Mouse (Mus musculus) hindbrain, embryonic 10.5 days (tissue): ENCODE measurements around the gene Chd8. TPM values are rescaled to one million over a fixed set of nuclear protein-coding genes. Genes with fewer than 3 reads are reported as not detected.
"Not testable (repeated sequence)": the region's sequence is repeated elsewhere in the genome, so short reads cannot be mapped to it uniquely, and the experiment has no call there.

ENCODE experiments used
- DNase-seq: peaks from one replicate; pipeline ENCODE4 v3.0.0-alpha.2; 2017; ENCODE audit warnings: low spot score
- H3K27ac ChIP-seq: fragments of 300-500 bp; sonication (generic); 2 replicates; pipeline ENCODE4 v1.5.1; 2016; ENCODE audit warnings: mild to moderate bottlenecking, moderate library complexity
- H3K27me3 ChIP-seq: fragments of 300-500 bp; sonication (generic); 2 replicates; pipeline ENCODE4 v1.6.1; 2016; ENCODE audit warnings: mild to moderate bottlenecking; ENCODE audit not compliant: poor library complexity, insufficient read depth, severe bottlenecking
- H3K36me3 ChIP-seq: fragments of 300-500 bp; sonication (generic); 2 replicates; pipeline ENCODE4 v1.6.1; 2016; ENCODE audit warnings: mild to moderate bottlenecking, moderate library complexity
- H3K4me1 ChIP-seq: fragments of 300-500 bp; sonication (generic); replicated peaks from 2 replicates; pipeline ENCODE4 v1.6.1; 2016; ENCODE audit warnings: mild to moderate bottlenecking
- H3K4me3 ChIP-seq: fragments of 300-500 bp; sonication (generic); 2 replicates; pipeline ENCODE4 v1.5.1; 2016; ENCODE audit warnings: mild to moderate bottlenecking, moderate library complexity
- H3K9me3 ChIP-seq: fragments of 300-500 bp; sonication (generic); 2 replicates; pipeline ENCODE4 v1.6.1; 2016; ENCODE audit warnings: mild to moderate bottlenecking, moderate library complexity
- WGBS: fragments of 180-500 bp; shearing (Covaris S2); methylation state at CpG from one replicate; pipeline ENCODE4 v1.1.7; 2016; 5-methylcytosine and 5-hydroxymethylcytosine counted together
- polyA plus RNA-seq: library from polyadenylated mRNA; unstranded; fragments of >200 nt; fragmentation: Nextera tagmentation; extraction: Ambion mirVana; gene quantifications from 2 replicates; pipeline ENCODE4 v1.2.1, GENCODE M21; 2016

Gene Chd8
- polyA plus RNA-seq, result 38.7 and 44.5 TPM in 2 replicates

DNA sequence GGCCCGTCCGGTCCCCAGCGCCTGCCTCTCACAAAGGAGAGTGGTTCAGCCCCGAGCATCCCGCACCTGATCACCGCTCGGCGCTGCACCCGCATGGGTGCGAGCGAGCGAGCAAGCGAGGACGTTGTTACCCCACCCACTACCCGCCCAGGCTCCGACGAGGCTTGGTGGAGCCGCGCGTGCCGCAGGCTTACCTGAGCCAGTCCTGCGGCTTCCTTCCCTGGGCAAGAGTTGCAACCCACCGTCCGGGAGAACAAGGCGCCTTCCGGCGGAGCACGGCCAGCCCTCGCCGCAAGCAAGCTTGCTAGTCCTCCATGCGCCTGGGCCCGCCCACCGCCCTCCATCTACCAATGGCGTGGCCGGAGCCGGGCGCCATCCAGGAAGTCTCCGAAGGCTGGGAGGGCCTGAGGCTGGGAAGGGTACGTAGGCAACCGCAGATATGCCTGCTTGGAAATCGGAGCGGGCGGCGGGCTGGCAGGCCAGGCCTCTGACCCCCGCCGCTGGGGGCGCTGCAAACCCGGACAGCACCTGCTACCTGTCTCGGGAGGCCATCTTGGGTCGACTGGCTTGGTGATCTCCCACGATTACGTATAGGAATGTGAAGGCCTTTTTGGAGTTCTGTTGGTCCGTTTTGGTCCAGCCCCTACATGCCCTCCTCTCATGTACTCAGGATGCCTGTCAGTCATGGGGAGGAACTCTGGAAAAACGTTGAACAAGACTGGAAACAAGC lies at the start of gene Chd8:
Gene Chd8, minus strand, starts transcription at position 297 of the 730 bp plus-strand sequence.
- no peaks in the 10 kb centered on the region for H3K9me3 ChIP-seq
- H3K36me3 ChIP-seq, result peaks cover 14% of the 10 kb centered on the region
- H3K27ac ChIP-seq, result peak within 1 kb of the TSS; percentile 97
- DNase-seq, result peak; percentile 98
- under 1% methylated on average over 54 of the region's 54 CpGs for WGBS
- no peaks in the 10 kb centered on the region for H3K27me3 ChIP-seq
- H3K4me1 ChIP-seq, result peaks cover 20% of the 10 kb centered on the region
- H3K4me3 ChIP-seq, result peak within 1 kb of the TSS; percentile 94

DNA sequence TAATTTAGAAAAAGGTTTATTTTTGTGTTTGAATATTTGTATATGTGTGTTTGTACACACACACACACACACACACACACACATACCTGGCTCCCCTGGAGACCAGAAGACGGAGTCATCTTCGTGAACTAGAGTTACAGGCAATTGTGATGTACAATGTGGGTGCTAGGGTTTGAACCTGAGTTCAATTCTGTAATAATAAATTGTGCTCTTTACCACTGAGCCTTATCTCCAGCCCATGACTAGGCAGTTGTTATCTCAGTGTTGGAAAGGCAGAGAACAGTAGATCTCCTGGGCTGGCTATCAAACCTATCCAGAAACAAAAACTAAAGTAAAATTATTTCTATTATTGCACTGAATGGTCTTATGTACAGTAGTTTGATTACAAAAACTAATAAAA lies 48.5 kb upstream of the Chd8 start:
- no peak for DNase-seq
- H3K36me3 ChIP-seq, result peaks cover 30% of the 10 kb centered on the region
- peaks cover 7% of the 10 kb centered on the region for H3K4me1 ChIP-seq
- no peak overlapping the region for H3K27ac ChIP-seq
- no peak overlapping the region for H3K4me3 ChIP-seq
- WGBS, result 95% methylated on average over 2 of the region's 2 CpGs
- H3K27me3 ChIP-seq, result no peaks in the 10 kb centered on the region
- H3K9me3 ChIP-seq, result peaks cover 4% of the 10 kb centered on the region; the same call in 1 of the 2 replicates

DNA sequence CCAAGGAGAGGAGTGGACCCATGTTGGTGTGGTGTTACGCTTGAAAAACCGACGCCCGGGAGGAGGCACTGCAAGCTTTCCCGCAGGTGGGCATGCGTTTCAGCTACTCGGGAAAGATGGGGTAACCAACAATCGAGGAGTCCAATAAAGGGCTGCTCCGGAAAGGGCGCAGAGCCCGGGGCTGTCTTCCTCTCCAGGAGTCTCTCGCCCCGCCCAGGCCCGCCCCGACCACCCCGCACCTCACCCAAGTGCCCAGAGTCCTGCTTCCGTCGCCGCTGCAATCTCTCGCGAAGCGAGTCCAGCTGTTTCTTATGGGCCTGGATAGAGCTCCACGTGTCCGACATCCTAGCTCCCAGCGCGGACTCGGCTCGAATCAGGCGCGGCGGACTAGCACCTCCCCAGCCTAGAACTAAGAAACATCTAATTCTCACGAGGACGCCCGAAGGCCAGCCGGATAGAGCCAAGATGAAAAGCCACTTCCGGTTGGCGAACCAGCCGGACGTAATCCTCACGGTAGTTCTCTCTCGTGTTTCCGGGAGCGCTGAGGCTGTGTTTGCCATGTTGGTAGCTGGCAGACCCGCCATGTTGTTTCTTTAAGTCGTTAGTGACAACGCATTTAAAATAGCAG lies 47.2 kb upstream of the Chd8 start, which contains the start of gene Mettl3:
Gene Mettl3, minus strand, starts transcription at position 485 of the 628 bp plus-strand sequence.
- H3K4me3 ChIP-seq, result peak within 1 kb of the TSS; percentile 81
- H3K27ac ChIP-seq, result peak within 1 kb of the TSS; percentile 95
- peaks cover 27% of the 10 kb centered on the region for H3K36me3 ChIP-seq
- peak; percentile 92 for DNase-seq
- WGBS, result under 1% methylated on average over 46 of the region's 46 CpGs
- H3K27me3 ChIP-seq, result no peaks in the 10 kb centered on the region
- H3K9me3 ChIP-seq, result no peaks in the 10 kb centered on the region
- peaks cover 7% of the 10 kb centered on the region for H3K4me1 ChIP-seq

DNA sequence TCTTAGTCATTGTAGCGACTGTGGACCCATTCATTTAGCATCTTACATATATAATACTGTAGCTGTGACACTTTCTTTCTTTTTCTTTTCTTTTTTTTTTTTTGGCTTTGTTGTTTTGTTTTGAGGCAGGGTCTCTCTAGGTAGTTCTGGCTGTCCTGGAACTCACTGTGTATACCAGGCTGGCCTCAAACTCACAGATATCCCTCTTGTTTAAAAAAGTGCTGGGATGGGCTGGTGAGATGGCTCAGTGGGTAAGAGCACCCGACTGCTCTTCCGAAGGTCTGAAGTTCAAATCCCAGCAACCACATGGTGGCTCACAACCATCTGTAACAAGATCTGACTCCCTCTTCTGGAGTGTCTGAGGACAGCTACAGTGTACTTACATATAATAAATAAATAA lies 45.9 kb upstream of the Chd8 start:
- not testable (repeated sequence) for H3K9me3 ChIP-seq, H3K27me3 ChIP-seq, DNase-seq, H3K4me1 ChIP-seq, H3K27ac ChIP-seq
- 88% methylated on average over 3 of the region's 3 CpGs for WGBS
- 0 out of 2 replicates have a peak overlapping the region, but pooled peaks have one; percentile 81 for H3K4me3 ChIP-seq
- H3K36me3 ChIP-seq, result peaks cover 27% of the 10 kb centered on the region

DNA sequence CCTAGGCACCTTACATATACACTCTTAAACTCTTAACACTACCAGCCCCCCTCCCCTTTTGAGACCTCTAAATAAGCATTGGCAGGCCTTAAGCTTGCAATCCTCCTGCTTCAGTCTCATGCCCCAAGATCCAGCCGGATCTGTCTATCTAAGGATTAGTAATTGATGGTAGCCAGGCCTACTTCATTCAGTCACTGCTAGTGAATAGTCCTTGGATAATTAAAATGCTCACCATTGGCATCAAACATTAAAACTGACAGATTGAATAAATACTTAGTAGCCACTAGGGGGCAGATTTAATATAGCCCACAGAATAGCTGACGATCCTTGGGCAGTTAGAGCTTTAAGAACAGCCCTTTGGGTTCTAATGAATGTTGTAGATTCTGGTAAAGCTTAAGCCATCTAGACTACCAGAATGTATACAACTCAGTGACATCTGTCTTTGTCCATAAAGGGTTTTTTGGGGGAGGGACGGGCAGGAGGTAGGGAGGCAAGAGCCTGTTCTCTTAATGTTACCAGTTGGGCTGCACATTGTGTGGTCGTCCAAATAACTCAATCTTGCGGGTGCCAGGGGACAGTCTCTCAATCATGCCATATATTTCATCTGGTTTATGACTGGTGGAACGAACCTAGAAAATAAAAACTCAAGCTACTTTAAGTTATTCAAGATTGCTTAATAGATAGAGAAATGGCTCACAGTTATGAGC lies 38.1 kb upstream of the Chd8 start:
- no peaks in the 10 kb centered on the region for H3K4me1 ChIP-seq
- no peak overlapping the region for H3K27ac ChIP-seq
- WGBS, result 79% methylated on average over 6 of the region's 6 CpGs
- H3K4me3 ChIP-seq, result no peak overlapping the region
- H3K36me3 ChIP-seq, result peaks cover 100% of the 10 kb centered on the region
- H3K27me3 ChIP-seq, result no peaks in the 10 kb centered on the region
- no peak for DNase-seq
- no peaks in the 10 kb centered on the region for H3K9me3 ChIP-seq

DNA sequence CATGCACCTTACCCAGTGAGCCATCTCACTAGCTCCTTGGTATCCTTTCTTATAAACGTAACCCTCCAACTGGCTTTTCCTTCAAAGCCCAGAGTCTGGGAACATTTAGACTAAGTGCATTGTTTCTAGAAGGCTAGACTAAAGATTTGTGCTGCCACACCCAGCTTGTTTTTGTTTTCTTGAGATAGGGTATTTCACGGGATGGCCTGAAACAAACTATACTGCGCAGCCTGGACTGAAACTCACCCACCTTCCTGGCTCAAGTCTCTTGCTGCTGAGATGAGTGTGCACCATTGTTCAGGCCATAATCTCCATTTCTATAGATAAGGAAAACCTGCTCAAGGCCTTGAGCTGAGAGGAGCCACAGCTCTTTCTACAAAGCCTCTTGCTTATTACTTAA lies 26.6 kb upstream of the Chd8 start:
- no peak overlapping the region for H3K27ac ChIP-seq
- no peaks in the 10 kb centered on the region for H3K27me3 ChIP-seq
- no peak overlapping the region for H3K4me3 ChIP-seq
- no peak for DNase-seq
- WGBS, result 91% methylated on average over 3 of the region's 3 CpGs
- peaks cover 9% of the 10 kb centered on the region for H3K4me1 ChIP-seq
- peaks cover 44% of the 10 kb centered on the region for H3K36me3 ChIP-seq
- no peaks in the 10 kb centered on the region for H3K9me3 ChIP-seq

DNA sequence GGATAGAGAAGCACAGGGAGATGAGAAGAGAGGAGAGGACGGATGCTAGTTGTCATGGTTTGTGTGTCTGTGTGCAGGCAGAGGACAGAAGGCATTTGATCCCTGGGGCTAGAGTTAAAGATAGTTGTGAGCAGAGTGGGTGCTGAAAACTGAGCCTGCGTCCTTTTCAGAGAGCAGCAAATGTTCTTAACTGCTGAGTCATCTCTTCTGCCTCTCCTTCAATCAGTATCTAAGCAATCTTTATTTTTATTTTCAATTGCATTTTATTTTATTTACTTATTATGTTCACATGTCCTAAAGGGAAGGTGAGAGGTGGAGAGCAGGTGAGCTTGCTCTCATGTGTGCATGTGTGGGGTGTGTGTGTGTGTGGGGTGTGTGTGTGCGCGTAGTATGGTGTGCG lies 26.0 kb upstream of the Chd8 start:
- Histone ChIP-seq H3K36me3 (peaks cover 38% of the 10 kb centered on the region), H3K27ac (no peak overlapping the region), H3K4me3 (no peak overlapping the region), H3K4me1 (peaks cover 10% of the 10 kb centered on the region), H3K9me3 (no peaks in the 10 kb centered on the region), H3K27me3 (no peaks in the 10 kb centered on the region)
- 96% methylated on average over 5 of the region's 5 CpGs for WGBS
- no peak for DNase-seq

DNA sequence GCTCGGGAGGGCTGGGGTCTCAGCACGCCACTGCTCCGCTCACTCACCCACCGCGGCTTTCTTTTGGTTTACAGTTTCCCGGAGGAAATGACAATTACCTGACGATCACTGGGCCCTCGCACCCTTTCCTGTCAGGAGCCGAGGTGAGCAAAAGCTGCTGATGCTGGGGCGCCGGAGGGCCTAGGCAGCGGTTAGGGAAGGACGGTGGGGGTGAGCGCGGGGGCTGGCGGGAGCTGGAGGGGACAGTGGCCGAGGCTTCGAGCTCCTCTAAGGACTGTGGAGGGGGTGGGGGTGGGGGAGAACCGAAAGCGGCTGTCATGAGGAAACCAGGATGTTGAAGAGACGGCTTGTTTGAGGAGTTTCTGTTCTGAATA lies 22.2 kb upstream of the Chd8 start:
- peak overlapping the region; percentile 95 for H3K4me3 ChIP-seq
- no peaks in the 10 kb centered on the region for H3K9me3 ChIP-seq
- H3K4me1 ChIP-seq, result peaks cover 18% of the 10 kb centered on the region
- under 1% methylated on average over 21 of the region's 21 CpGs for WGBS
- H3K36me3 ChIP-seq, result peaks cover 11% of the 10 kb centered on the region
- H3K27ac ChIP-seq, result peak overlapping the region; percentile 89
- H3K27me3 ChIP-seq, result no peaks in the 10 kb centered on the region
- DNase-seq, result no peak

DNA sequence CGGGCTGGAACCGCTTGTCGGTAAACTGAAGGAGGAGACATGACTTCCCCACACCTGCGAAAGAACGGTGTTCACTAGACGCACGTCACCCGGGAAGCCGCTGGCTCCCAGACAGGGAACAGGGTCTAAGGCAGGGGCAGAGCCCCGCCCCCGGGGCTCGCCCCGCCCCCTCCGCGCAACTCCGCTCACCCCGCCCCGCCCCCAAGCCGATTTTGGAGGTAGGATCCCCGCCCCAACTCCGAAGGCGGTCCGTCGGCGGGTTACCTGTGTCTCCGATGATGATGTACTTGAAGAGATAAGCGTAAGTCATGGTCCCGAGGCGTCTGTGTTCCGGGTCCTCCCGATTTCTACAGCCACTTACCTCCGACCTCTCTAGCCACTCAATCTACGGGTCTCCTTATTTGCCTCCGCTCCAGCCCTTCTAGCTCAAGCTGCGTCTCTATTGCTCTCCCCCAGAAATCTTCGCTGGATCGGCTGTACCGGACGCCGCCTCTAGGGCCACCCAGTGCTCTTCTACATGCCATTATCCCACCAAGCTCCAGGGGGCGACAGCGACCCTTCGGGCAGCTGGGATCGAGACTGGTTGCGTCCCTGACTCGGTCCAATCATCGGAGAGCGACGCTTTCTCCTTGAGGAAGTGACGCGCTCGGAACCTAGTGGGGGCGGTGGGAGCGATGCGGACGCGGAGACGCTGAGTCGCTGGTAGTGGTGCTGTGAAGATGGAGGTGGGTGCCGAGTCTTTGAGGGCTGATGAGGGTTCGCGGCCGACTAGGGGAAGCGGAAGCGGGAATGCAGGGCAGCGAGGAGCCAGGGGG lies 21.6 kb upstream of the Chd8 start, which contains the start of the genes Tox4 and Rab2b:
Gene Tox4, plus strand, starts transcription at position 215 of the 815 bp plus-strand sequence.
Gene Rab2b, minus strand, starts transcription at position 614 of the 815 bp plus-strand sequence.
- H3K9me3 ChIP-seq, result no peaks in the 10 kb centered on the region
- H3K4me1 ChIP-seq, result peaks cover 18% of the 10 kb centered on the region
- peak; percentile 99 for DNase-seq
- no peaks in the 10 kb centered on the region for H3K27me3 ChIP-seq
- peaks cover 17% of the 10 kb centered on the region for H3K36me3 ChIP-seq
- H3K27ac ChIP-seq, result peak within 1 kb of the TSS; percentile 89
- H3K4me3 ChIP-seq, result peak within 1 kb of the TSS; percentile 95
- WGBS, result under 1% methylated on average over 66 of the region's 66 CpGs

- Histone ChIP-seq H3K4me1 (peaks cover 18% of the 10 kb centered on the region), H3K9me3 (no peaks in the 10 kb centered on the region), H3K36me3 (peaks cover 33% of the 10 kb centered on the region), H3K27me3 (no peaks in the 10 kb centered on the region), H3K27ac (no peak overlapping the region), H3K4me3 (no peak overlapping the region)
- no peak for DNase-seq
- WGBS, result 91% methylated on average over 4 of the region's 4 CpGs
Observed at GRCm38 (mm10) chr14:52277210-52277609, 19.6 kb upstream of the Chd8 start.

DNA sequence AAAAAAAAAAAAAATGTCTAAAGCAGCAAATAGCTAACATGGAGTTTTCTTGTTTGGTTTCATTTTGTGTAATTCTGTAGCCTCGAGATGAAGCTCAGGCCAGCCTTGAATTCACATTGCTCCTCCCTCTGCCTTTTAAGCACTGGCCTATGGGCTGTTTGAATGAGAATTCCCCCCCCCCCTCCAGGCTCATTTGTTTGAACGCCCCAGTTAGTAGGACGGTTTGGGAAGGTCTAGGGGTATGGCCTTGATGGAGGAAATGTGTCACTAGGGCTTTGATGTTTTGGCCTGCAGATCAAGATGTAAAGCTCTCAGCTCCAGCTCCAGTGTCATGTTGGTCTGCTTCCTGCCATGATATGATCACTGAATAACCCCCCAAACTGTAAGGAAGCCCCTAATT lies 15.2 kb upstream of the Chd8 start:
- no peak overlapping the region for H3K4me3 ChIP-seq
- H3K4me1 ChIP-seq, result no peaks in the 10 kb centered on the region
- H3K27me3 ChIP-seq, result no peaks in the 10 kb centered on the region
- H3K9me3 ChIP-seq, result no peaks in the 10 kb centered on the region
- H3K27ac ChIP-seq, result no peak overlapping the region
- DNase-seq, result no peak
- 70% methylated on average over 3 of the region's 3 CpGs for WGBS
- peaks cover 53% of the 10 kb centered on the region for H3K36me3 ChIP-seq
